Mouse (Mus musculus) liver, postnatal 0 days (tissue): ENCODE measurements around the gene Mbnl2.

ENCODE experiments used
- CTCF ChIP-seq: sonication (generic); IDR thresholded peaks from 2 replicates; pipeline ENCODE4 v1.5.1; 2016; ENCODE audit warnings: antibody characterized with exemption, low read depth
- EP300 ChIP-seq: IDR thresholded peaks from 2 replicates; pipeline ENCODE4 v1.6.1; 2016; ENCODE audit warnings: antibody characterized with exemption, low read depth, mild to moderate bottlenecking

DNA sequence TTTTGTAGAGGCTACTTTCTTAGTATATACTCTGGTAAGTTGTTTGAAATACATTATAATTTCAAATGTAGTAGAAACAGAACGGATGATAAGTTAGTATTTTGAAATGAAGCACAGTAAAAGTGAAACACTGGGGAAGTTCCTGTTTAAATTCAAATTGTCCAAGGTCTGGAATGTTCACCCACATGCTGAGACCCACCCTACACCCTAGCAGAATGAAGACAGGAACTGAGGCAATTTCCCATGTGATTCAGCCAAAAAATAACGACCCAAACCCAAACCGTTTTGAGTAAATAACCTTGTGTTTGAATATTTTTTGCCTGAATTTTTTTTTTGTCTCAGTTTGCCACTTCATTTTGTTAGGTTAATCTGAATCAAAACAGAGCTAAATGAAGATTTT is 119.4 kb downstream of the Mbnl2 start:
- TF ChIP-seq CTCF (no peak), EP300 (no peak)
